Mouse (Mus musculus) thymus, postnatal 0 days (tissue): ENCODE measurements around the gene Fyn. TPM values are rescaled to one million over a fixed set of nuclear protein-coding genes. Genes with fewer than 3 reads are reported as not detected.

Source experiments
- DNase-seq: peaks from one replicate; pipeline ENCODE4 v3.0.0-alpha.2; 2015; ENCODE audit warnings: low spot score
- polyA plus RNA-seq: library from polyadenylated mRNA; unstranded; fragments of >200 nt; fragmentation: Nextera tagmentation; extraction: Ambion mirVana; gene quantifications from 2 replicates; pipeline ENCODE4 v1.2.1, GENCODE M21; 2015

Fyn gene
- polyA plus RNA-seq, 1 experiment from 2014 or later, result 36.3 TPM

DNA sequence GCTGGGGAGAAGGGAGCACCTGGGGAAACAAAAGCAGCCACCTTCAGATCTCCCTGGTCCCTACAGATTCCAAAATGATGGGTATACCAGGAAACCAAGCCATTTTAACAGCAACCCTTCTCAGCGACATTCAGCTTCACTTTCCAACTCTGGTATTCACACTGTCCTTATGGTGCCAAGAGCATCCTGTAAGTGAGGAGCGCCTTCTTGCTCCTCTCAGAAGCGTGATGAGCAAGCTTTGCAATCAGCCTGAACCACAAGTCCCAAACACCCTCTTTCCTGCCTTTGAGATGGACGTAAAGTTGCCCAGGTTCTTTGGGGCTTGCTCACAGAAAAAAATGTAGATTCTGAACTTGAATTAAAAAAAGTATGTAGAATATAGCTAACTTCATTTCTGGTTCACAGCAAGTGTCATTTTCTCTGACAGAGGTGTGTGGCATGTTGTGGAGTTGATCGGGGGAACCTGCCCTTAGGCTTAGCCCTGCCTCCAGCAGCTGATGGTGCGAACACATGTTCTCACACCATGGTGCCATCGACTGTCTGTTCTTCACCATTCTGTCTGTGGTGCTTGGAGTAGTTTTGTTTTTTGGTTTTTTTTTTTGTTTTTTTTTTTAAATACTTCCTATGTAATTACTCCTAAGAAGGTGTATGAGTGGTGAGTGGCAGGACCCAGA is 102.5 kb downstream of the Fyn start:
- DNase-seq, result no peak

GRCm38 (mm10) chr10:39471714-39472531 is 103.3 kb downstream of the Fyn start:
- no peak for DNase-seq

- DNase-seq, result no peak
Measured at GRCm38 (mm10) chr10:39472923-39473322, 104.3 kb downstream of the Fyn start.

- DNase-seq, result no peak
Measured at GRCm38 (mm10) chr10:39479361-39479760, 110.7 kb downstream of the Fyn start.

DNA sequence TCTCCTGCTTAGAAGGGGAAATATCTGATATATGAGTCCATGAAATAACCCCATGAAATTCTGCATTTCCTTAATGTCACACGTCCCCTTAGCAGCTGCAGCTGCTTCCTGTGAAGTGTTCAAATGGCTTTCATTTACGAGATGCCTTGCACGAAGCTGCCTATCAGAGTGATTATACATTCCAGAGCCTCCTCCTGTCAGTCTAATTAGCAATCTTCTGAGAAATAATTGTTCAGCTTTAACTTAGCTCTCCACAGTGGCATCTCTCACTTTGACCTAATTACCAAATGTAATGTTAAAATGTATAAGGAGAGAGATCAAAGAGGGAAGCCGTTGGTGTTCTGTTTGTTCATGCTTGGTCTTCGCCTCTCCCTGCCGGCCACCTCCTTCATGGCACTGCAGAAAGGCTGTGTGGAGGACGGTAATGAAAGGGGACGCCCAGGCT is 115.7 kb downstream of the Fyn start:
- DNase-seq, result peak; percentile 67

GRCm38 (mm10) chr10:39484892-39485291 is 116.2 kb downstream of the Fyn start:
- no peak for DNase-seq

GRCm38 (mm10) chr10:39485939-39486338 is 117.3 kb downstream of the Fyn start:
- DNase-seq, result no peak

GRCm38 (mm10) chr10:39486501-39487450 is 118.1 kb downstream of the Fyn start:
- no peak for DNase-seq

GRCm38 (mm10) chr10:39487740-39488415 is 119.2 kb downstream of the Fyn start:
- DNase-seq, result peak; percentile 61

GRCm38 (mm10) chr10:39488542-39488941 is 119.9 kb downstream of the Fyn start:
- DNase-seq, result no peak

DNA sequence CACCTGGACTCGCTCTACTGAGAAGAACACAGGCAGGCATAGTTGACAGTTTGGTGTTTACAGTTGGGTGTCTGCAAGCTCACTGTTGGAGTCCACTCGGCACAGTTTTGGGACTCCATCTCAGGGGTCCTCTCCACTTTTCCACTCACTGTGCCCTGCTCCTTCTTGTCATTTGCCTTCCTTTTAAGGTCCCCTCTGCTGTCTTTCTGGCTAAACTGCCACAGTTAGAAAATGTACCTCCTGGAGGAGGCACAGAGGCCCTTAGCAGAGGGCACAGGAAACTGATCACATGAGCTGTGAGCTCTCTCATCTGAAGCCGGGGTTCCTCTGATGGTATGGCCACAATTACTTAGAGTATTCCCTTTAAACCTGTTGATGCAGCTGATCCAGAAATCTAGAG is 120.3 kb downstream of the Fyn start:
- DNase-seq, result peak; percentile 72

DNA sequence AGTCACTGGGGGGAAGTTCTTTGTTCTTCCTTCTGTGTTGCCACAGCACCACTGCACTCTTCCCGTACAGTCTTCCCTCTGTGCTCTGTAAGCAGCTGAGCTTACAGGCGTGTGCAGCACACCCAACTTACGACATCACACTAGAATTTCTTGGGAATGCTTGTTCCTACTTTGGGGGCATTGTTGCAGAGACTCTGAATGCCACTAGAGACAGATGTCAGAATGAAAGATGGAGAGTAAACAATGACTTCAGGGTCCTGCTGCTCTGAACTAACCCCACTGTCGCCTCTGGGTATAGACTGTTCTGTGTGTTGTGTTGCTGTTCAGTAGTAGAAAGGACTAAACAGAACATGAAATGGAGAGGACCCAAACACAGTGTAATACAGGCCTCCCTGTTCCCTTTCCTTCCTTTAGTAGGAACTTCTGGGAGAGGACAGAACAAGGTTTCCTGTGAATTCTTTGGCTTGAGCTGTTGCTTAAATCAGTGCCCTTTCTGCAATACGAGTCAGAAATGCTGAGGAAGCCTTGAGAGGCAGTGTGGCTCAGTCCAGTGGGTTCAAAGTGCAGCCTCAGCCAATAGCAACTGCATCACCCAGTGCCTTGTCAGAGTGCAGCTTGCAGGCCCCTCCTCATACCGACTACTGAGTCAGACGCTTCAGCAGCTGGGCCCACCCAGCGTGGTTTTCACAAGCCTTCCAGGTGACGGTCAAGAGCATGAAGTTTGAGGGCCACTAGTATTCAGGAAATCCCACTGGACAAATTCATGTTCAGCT is 121.9 kb downstream of the Fyn start:
- no peak for DNase-seq

GRCm38 (mm10) chr10:39492146-39492545 is 123.5 kb downstream of the Fyn start:
- DNase-seq, result no peak

- DNase-seq, result no peak
Measured at GRCm38 (mm10) chr10:39493007-39493406, 124.4 kb downstream of the Fyn start.

DNA sequence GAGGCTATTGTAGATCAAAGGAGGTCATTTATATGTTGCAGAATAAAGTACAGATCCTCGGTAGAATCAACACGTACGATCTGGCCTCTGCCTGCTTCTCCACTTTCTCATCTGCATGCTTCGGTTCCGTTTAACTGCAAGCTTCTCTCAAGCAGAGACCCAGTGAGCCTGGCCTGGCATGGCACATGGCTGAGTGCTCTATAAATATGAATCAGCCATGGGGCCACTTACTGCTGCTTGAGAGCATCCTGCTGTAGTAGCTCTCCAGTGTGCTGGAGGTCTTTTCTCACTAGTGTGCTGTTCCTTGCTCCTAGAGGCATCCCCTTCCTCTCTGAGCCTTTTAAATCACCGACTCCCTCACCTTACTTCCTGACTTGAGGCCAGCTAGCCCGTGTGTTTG is 130.0 kb downstream of the Fyn start:
- DNase-seq, result no peak

DNA sequence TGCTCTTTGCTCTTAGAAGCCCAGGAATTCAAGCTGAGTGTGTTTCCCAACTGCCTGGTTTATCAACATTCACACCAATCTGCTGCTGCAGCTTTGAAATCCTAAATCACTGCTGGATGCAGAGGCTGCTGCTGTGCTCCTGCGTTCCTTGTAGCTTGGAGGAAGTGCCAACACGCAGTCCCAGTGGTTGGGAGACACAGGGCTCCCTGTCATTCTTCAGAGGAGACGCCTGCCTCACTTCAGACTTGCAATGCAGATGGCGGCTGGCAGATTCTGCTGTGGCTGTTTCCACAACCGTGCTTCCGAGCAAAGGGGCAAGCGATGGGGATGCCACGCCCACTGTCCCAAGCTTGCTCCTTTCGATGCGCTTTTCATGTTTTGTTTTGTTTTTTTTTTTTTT is 132.9 kb downstream of the Fyn start:
- DNase-seq, result no peak

- peak; percentile 70 for DNase-seq
Measured at GRCm38 (mm10) chr10:39501977-39502706, 133.5 kb downstream of the Fyn start.

GRCm38 (mm10) chr10:39503331-39503730 is 134.7 kb downstream of the Fyn start:
- no peak for DNase-seq

GRCm38 (mm10) chr10:39505007-39505406 is 136.4 kb downstream of the Fyn start:
- DNase-seq, result no peak

DNA sequence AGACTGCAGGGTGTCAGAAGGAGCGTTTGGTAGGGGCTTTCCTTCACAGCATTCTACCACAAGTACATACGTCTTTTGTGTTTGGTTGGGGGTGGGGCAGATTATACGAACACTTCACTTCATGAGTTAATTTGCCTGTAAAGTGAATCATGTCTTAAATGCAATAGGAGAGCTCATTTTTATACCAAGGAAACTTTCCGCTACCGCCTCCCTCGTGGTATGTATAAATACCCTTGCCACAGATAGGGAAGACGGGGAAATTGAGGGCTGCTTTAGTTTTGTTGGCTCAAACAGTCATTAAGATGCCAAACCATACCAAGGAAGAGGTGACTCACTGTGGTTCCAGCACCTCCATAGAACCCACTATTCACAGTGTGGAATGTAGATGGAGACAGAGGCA is 137.0 kb downstream of the Fyn start:
- DNase-seq, result no peak
